Mouse (Mus musculus) ES-E14 (cell line): Measurements from ENCODE around the gene Lrrc8d.

ENCODE experiments used
- CHD2 ChIP-seq: IDR thresholded peaks from 2 replicates; pipeline ENCODE4 v1.6.1; 2014; ENCODE audit warnings: mild to moderate bottlenecking, low read depth, low read length, inconsistent platforms
- HCFC1 ChIP-seq: IDR thresholded peaks from 2 replicates; pipeline ENCODE4 v1.6.1; 2012; ENCODE audit warnings: low read length, inconsistent platforms, borderline replicate concordance; ENCODE audit not compliant: insufficient read depth
- MAFK ChIP-seq: IDR thresholded peaks from 2 replicates; pipeline ENCODE4 v1.6.1; 2014; ENCODE audit warnings: mild to moderate bottlenecking, low read depth, low read length, inconsistent platforms; ENCODE audit not compliant: insufficient read depth

DNA sequence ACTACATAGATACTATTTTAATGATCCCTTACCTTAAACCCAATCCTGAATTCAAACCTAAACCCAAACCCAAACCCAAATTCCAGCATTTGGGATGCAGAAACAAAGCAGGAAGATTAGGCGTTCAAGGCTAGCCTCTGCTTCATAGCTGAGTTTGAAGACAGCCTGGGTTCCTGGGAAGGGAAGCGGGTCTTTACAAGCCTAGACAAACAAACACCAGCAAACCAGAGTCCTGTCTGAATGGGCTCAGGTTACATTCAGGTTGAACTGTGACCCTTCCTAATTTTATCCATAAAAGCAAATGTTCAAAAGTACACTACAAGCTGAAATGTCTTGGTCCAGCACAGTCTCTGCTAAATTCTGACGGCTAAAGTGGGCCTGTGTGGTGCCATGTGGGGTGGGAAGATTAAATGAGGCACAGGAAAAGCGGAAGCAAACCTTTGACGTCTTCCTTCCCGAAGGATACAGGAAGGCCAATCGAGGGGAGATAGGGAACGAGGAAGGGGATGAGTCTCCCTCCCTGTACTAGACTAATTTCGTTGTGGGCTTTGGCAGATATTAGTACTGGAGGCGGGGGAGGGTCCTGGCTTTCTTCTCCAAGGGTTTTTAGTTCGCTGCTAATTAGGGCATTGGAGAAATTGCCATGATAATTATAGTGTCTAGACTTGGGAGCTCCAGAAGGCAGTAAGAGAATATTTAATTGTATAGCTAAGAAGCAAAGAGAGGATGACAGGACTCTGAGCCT, 160.1 kb downstream of the Lrrc8d start:
- TF ChIP-seq CHD2 (no peak), HCFC1 (no peak), MAFK (no peak)
